Mouse (Mus musculus) embryonic facial prominence, embryonic 12.5 days (tissue): ENCODE results near the gene Ppil1. TPM values are rescaled to one million over a fixed set of nuclear protein-coding genes. Genes with fewer than 3 reads are reported as not detected.

Source experiments
- ATAC-seq: fragments of 200-750 bp; cut with Nextera tagmentation; 2 replicates; pipeline ENCODE4 v1.8.0; 2017; ENCODE audit not compliant: insufficient number of reproducible peaks, insufficient read depth, low FRiP score, low TSS enrichment
- H3K27ac ChIP-seq: fragments of 300-500 bp; sonication (generic); 2 replicates; pipeline ENCODE4 v1.5.1; 2016; ENCODE audit warnings: mild to moderate bottlenecking
- H3K27me3 ChIP-seq: fragments of 300-500 bp; sonication (generic); 2 replicates; pipeline ENCODE4 v1.6.1; 2016; ENCODE audit warnings: mild to moderate bottlenecking, moderate library complexity
- H3K36me3 ChIP-seq: fragments of 300-500 bp; sonication (generic); 2 replicates; pipeline ENCODE4 v1.6.1; 2016; ENCODE audit warnings: mild to moderate bottlenecking
- H3K4me1 ChIP-seq: fragments of 300-500 bp; sonication (generic); 2 replicates; pipeline ENCODE4 v1.6.1; 2016
- H3K4me2 ChIP-seq: fragments of 300-500 bp; sonication (generic); replicated peaks from 2 replicates; pipeline ENCODE4 v1.6.1; 2016; ENCODE audit warnings: mild to moderate bottlenecking, moderate library complexity
- H3K4me3 ChIP-seq: fragments of 300-500 bp; sonication (generic); 2 replicates; pipeline ENCODE4 v1.5.1; 2016; ENCODE audit warnings: mild to moderate bottlenecking
- H3K9ac ChIP-seq: fragments of 300-500 bp; sonication (generic); 2 replicates; pipeline ENCODE4 v1.6.1; 2016; ENCODE audit warnings: mild to moderate bottlenecking, moderate library complexity
- H3K9me3 ChIP-seq: fragments of 300-500 bp; sonication (generic); 2 replicates; pipeline ENCODE4 v1.6.1; 2016; ENCODE audit warnings: mild to moderate bottlenecking, moderate library complexity
- WGBS: fragments of 180-500 bp; shearing (Covaris S2); methylation state at CpG from one replicate; pipeline ENCODE4 v1.1.7; 2016; 5-methylcytosine and 5-hydroxymethylcytosine counted together
- polyA plus RNA-seq: library from polyadenylated mRNA; unstranded; fragments of >200 nt; fragmentation: Nextera tagmentation; extraction: Ambion mirVana; gene quantifications from 2 replicates; pipeline ENCODE4 v1.2.1, GENCODE M21; 2016

Gene Ppil1
- polyA plus RNA-seq, 1 experiment from 2014 or later: 154 TPM

- Histone ChIP-seq H3K9me3 (no peaks in the 10 kb centered on the region), H3K9ac (no peak overlapping the region), H3K4me2 (no peak overlapping the region), H3K4me3 (no peak overlapping the region), H3K4me1 (peaks cover 23% of the 10 kb centered on the region), H3K27me3 (no peaks in the 10 kb centered on the region), H3K36me3 (peaks cover 39% of the 10 kb centered on the region), H3K27ac (peak overlapping the region; percentile 41; the same call in 1 of the 2 replicates)
- ATAC-seq: no peak
- 77% methylated on average over 13 of the region's 13 CpGs for WGBS
Measured at GRCm38 (mm10) chr17:29247881-29248280, 16.1 kb downstream of the Ppil1 start.

GRCm38 (mm10) chr17:29246602-29247001, 17.4 kb downstream of the Ppil1 start:
- WGBS: 18% methylated on average over 5 of the region's 5 CpGs
- Histone ChIP-seq H3K4me1 (peaks cover 23% of the 10 kb centered on the region), H3K36me3 (peaks cover 26% of the 10 kb centered on the region), H3K4me3 (no peak overlapping the region), H3K9me3 (no peaks in the 10 kb centered on the region), H3K9ac (no peak overlapping the region), H3K4me2 (no peak overlapping the region), H3K27me3 (no peaks in the 10 kb centered on the region), H3K27ac (no peak overlapping the region)
- ATAC-seq: no peak

- Histone ChIP-seq H3K27ac (no peak overlapping the region; the same call in 1 of the 2 replicates), H3K4me3 (no peak overlapping the region), H3K9me3 (no peaks in the 10 kb centered on the region), H3K4me1 (peaks cover 23% of the 10 kb centered on the region), H3K4me2 (no peak overlapping the region), H3K9ac (no peak overlapping the region), H3K27me3 (no peaks in the 10 kb centered on the region), H3K36me3 (peaks cover 18% of the 10 kb centered on the region)
- no peak for ATAC-seq
- WGBS: 33% methylated on average over 7 of the region's 7 CpGs
Measured at GRCm38 (mm10) chr17:29245725-29246124, 18.3 kb downstream of the Ppil1 start.

- no peaks in the 10 kb centered on the region for H3K9me3 ChIP-seq
- H3K9ac ChIP-seq: no peak overlapping the region
- H3K4me3 ChIP-seq: no peak overlapping the region
- no peak for ATAC-seq
- no peak overlapping the region; the same call in 1 of the 2 replicates for H3K27ac ChIP-seq
- H3K27me3 ChIP-seq: no peaks in the 10 kb centered on the region; the same call in 1 of the 2 replicates
- H3K4me2 ChIP-seq: peak overlapping the region; percentile 10; the same call in 1 of the 2 replicates
- peaks cover 23% of the 10 kb centered on the region for H3K4me1 ChIP-seq
- peaks cover 9% of the 10 kb centered on the region for H3K36me3 ChIP-seq
- WGBS: 9% methylated on average over 12 of the region's 12 CpGs
Measured at GRCm38 (mm10) chr17:29244912-29245311, 19.1 kb downstream of the Ppil1 start.

GRCm38 (mm10) chr17:29238421-29238945, 25.5 kb downstream of the Ppil1 start:
- H3K4me1 ChIP-seq: peaks cover 19% of the 10 kb centered on the region
- no peak for ATAC-seq
- H3K4me3 ChIP-seq: peak overlapping the region; percentile 65
- no peaks in the 10 kb centered on the region for H3K9me3 ChIP-seq
- H3K27ac ChIP-seq: no peak overlapping the region
- 2% methylated on average over 23 of the region's 23 CpGs for WGBS
- peak overlapping the region; percentile 100 for H3K4me2 ChIP-seq
- H3K9ac ChIP-seq: peak overlapping the region; percentile 52
- peaks cover 38% of the 10 kb centered on the region for H3K27me3 ChIP-seq
- no peaks in the 10 kb centered on the region for H3K36me3 ChIP-seq

GRCm38 (mm10) chr17:29237772-29238420, 26.1 kb downstream of the Ppil1 start, which contains the start of gene Cpne5:
Gene Cpne5 (minus strand): TSS chr17:29238167.
- ATAC-seq: no peak
- H3K4me2 ChIP-seq: peak within 1 kb of the TSS; percentile 100
- H3K36me3 ChIP-seq: no peaks in the 10 kb centered on the region
- WGBS: under 1% methylated on average over 57 of the region's 73 CpGs
- H3K4me3 ChIP-seq: peak within 1 kb of the TSS; percentile 65
- H3K9me3 ChIP-seq: no peaks in the 10 kb centered on the region
- H3K27ac ChIP-seq: no peak within 1 kb of the TSS
- H3K4me1 ChIP-seq: peaks cover 19% of the 10 kb centered on the region
- H3K9ac ChIP-seq: peak within 1 kb of the TSS; percentile 52
- peaks cover 38% of the 10 kb centered on the region for H3K27me3 ChIP-seq

GRCm38 (mm10) chr17:29237267-29237771, 26.7 kb downstream of the Ppil1 start:
- Histone ChIP-seq H3K4me3 (peak overlapping the region; percentile 65), H3K27me3 (peaks cover 38% of the 10 kb centered on the region), H3K27ac (no peak overlapping the region), H3K9me3 (no peaks in the 10 kb centered on the region), H3K36me3 (no peaks in the 10 kb centered on the region), H3K9ac (peak overlapping the region; percentile 52), H3K4me1 (peaks cover 19% of the 10 kb centered on the region), H3K4me2 (peak overlapping the region; percentile 100)
- ATAC-seq: no peak
- WGBS: under 1% methylated on average over 32 of the region's 32 CpGs

- ATAC-seq: no peak
- H3K36me3 ChIP-seq: no peaks in the 10 kb centered on the region
- H3K4me2 ChIP-seq: no peak overlapping the region
- no peaks in the 10 kb centered on the region for H3K9me3 ChIP-seq
- H3K9ac ChIP-seq: no peak overlapping the region
- no peak overlapping the region for H3K27ac ChIP-seq
- H3K4me1 ChIP-seq: peaks cover 19% of the 10 kb centered on the region
- no peak overlapping the region for H3K4me3 ChIP-seq
- peaks cover 38% of the 10 kb centered on the region for H3K27me3 ChIP-seq
- WGBS: 56% methylated on average over 7 of the region's 7 CpGs
Measured at GRCm38 (mm10) chr17:29236111-29236510, 27.9 kb downstream of the Ppil1 start.

- H3K27ac ChIP-seq: no peak overlapping the region
- H3K9me3 ChIP-seq: no peaks in the 10 kb centered on the region
- no peak overlapping the region for H3K9ac ChIP-seq
- no peak for ATAC-seq
- 79% methylated on average over 10 of the region's 10 CpGs for WGBS
- H3K36me3 ChIP-seq: no peaks in the 10 kb centered on the region
- no peaks in the 10 kb centered on the region; the same call in 1 of the 2 replicates for H3K4me1 ChIP-seq
- H3K4me3 ChIP-seq: no peak overlapping the region
- peaks cover 13% of the 10 kb centered on the region for H3K27me3 ChIP-seq
- H3K4me2 ChIP-seq: no peak overlapping the region
Measured at GRCm38 (mm10) chr17:29231109-29231508, 32.9 kb downstream of the Ppil1 start.

- Histone ChIP-seq H3K4me2 (no peak overlapping the region), H3K36me3 (no peaks in the 10 kb centered on the region), H3K27ac (no peak overlapping the region), H3K9me3 (no peaks in the 10 kb centered on the region), H3K9ac (no peak overlapping the region), H3K27me3 (peaks cover 1% of the 10 kb centered on the region; the same call in 1 of the 2 replicates), H3K4me1 (0 out of 2 replicates have a peak, but pooled peaks cover 18% of the 10 kb centered on the region), H3K4me3 (no peak overlapping the region)
- no peak for ATAC-seq
- 45% methylated on average over 14 of the region's 14 CpGs for WGBS
Measured at GRCm38 (mm10) chr17:29220631-29221030, 43.4 kb downstream of the Ppil1 start.

GRCm38 (mm10) chr17:29218017-29218416, 46.0 kb downstream of the Ppil1 start:
- no peaks in the 10 kb centered on the region for H3K36me3 ChIP-seq
- H3K9ac ChIP-seq: no peak overlapping the region
- H3K9me3 ChIP-seq: no peaks in the 10 kb centered on the region
- ATAC-seq: no peak
- H3K4me3 ChIP-seq: no peak overlapping the region
- H3K4me1 ChIP-seq: peaks cover 27% of the 10 kb centered on the region
- no peak overlapping the region for H3K4me2 ChIP-seq
- H3K27ac ChIP-seq: no peak overlapping the region
- 30% methylated on average over 5 of the region's 5 CpGs for WGBS
- H3K27me3 ChIP-seq: peaks cover 10% of the 10 kb centered on the region

GRCm38 (mm10) chr17:29216078-29216477, 47.9 kb downstream of the Ppil1 start:
- Histone ChIP-seq H3K4me2 (no peak overlapping the region), H3K9me3 (no peaks in the 10 kb centered on the region), H3K27ac (no peak overlapping the region), H3K9ac (no peak overlapping the region), H3K4me3 (no peak overlapping the region), H3K4me1 (peaks cover 24% of the 10 kb centered on the region), H3K36me3 (no peaks in the 10 kb centered on the region), H3K27me3 (peaks cover 10% of the 10 kb centered on the region)
- WGBS: 51% methylated on average over 7 of the region's 7 CpGs
- no peak for ATAC-seq
